Mouse (Mus musculus): ENCODE measurements around the gene Dnajb8.

The Dnajb8 gene

GRCm38 (mm10) chr6:88196054-88196732 is 25.9 kb upstream of the Dnajb8 start:
- no peak for TF ChIP-seq GATA4 (IDR thresholded peaks at IDR 0.05; ENCODE audit: insufficient replicate concordance, low read length)

- no peak for TF ChIP-seq GATA4 (IDR thresholded peaks at IDR 0.05; ENCODE audit: insufficient replicate concordance, low read length)
Measured at GRCm38 (mm10) chr6:88196733-88197312, 25.2 kb upstream of the Dnajb8 start.

GRCm38 (mm10) chr6:88197313-88198069 is 24.6 kb upstream of the Dnajb8 start:
- TF ChIP-seq GATA4 (IDR thresholded peaks at IDR 0.05; ENCODE audit: insufficient replicate concordance, low read length), result no peak

- TF ChIP-seq GATA4 (IDR thresholded peaks at IDR 0.05; ENCODE audit: insufficient replicate concordance, low read length), result no peak
Measured at GRCm38 (mm10) chr6:88198070-88198940, 23.8 kb upstream of the Dnajb8 start.

GRCm38 (mm10) chr6:88199001-88199717 is 22.9 kb upstream of the Dnajb8 start:
- no peak for TF ChIP-seq GATA4 (IDR thresholded peaks at IDR 0.05; ENCODE audit: insufficient replicate concordance, low read length)

- TF ChIP-seq GATA4 (IDR thresholded peaks at IDR 0.05; ENCODE audit: insufficient replicate concordance, low read length), result no peak
Measured at GRCm38 (mm10) chr6:88199718-88200692, 22.1 kb upstream of the Dnajb8 start.

DNA sequence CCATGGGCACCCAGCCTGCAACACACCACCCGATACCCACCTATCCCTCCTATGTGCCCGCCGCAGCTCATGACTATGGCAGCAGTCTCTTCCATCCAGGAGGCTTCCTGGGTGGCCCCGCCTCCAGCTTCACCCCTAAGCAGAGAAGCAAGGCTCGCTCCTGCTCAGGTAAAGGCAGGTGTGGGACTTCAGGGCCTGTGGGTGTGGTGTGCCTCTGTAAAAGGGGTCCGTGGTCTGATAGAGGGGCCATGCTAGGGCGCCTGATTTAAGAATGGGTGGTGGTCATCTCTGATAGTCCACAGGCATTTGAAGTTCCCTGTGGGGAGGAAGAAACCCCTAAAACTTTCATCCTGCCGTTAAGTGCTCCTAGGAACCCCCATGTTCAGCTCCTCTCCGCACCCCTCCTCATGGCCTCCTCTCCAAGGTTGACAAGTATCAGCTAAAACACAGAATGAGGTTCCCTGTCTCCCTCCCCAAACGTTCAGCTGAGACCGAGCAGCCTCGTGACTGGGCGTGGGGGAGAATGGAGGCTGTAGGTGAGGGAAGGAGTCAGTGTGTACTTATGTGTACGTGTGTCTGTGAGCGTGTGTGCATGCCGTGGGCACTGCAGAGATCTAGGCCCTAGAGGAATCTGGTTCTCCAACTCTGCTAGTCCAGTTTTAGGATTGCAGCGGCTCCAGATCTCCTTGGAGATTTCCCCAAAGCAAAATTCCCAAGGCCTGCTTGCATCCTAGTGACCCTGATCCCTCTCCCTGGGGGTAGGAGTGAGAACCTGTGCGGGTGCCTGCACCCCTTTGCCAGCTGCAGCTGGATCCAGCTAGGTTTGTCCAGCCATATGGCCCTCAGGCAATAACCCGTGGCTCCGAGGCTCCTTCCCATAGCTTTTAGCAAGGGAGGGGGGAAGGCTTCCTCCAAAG is 21.1 kb upstream of the Dnajb8 start:
- no peak for TF ChIP-seq GATA4 (IDR thresholded peaks at IDR 0.05; ENCODE audit: insufficient replicate concordance, low read length)

DNA sequence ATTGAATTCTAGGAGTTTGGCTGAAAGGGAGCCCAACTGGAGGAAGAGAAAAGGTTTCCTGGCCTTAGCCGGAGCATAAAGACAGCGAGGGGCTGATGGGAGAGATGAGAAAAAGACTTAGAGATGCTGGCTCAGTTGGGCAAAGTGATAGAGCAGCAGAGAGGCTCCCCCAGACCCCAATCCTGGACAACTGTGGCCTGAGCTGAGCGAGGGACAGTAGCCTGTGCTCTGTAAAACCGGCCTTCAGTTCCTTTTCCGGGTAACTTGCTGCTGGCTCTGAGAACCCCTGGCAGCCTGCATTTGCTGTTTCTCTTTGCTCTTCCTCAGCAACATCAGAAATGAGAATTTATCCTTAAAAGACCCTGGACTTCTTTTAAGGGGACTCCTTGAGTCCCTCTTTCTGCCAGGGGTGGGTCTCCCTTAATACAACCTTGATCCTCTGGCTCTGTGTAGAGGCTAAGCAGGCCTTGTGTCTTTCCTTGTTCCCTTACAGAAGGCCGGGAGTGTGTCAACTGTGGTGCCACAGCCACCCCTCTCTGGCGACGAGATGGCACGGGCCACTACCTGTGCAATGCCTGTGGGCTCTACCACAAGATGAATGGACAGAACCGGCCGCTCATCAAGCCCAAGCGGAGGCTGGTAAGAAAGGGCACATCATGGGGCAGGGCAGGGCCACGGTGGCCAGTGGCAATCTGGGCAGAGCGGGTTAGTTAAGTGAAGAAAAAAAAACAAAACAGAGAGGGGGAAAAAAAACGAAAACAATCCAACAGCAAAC is 20.0 kb upstream of the Dnajb8 start:
- TF ChIP-seq GATA4 (IDR thresholded peaks at IDR 0.05; ENCODE audit: insufficient replicate concordance, low read length), result no peak

DNA sequence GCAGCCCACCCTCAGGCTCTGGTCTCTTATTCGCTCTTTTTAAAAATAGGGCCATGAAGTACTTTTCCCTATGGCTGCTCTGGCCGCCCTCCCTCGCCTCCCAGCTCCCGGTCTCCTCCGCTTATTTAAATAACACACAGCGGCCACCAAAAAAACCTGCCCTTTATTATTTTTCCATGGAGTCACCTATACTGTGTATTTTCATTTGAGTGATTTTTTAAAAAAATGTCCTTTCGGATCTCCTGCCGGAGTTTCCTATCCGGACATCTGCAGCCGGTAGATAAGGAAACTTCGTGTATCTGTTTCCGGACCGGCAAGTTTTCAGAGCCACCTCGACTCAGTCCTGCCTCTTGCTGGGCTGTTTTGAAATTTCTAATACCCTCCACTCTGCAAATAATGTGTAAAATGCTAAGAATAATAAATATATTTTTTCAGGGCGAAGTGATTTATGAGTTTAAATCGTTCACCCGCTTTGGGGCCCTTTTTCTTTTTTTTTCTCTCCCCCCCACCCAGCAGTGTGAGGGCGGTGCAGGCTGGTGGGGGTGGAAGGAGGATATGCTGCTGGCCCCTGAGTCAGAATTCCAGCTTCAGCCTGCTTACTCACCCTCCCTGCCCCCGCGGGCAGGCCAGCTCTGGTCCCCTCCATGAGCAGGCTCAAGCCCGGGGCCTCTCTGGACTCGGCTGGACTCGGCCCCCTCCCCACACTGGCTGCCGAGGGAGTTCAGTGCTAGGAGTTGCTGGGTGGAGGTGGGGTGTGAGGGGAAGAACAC is 19.0 kb upstream of the Dnajb8 start:
- peak; percentile 84; the same call in 1 of the 2 replicates for TF ChIP-seq GATA4 (IDR thresholded peaks at IDR 0.05; ENCODE audit: insufficient replicate concordance, low read length)

- no peak for TF ChIP-seq GATA4 (IDR thresholded peaks at IDR 0.05; ENCODE audit: insufficient replicate concordance, low read length)
Measured at GRCm38 (mm10) chr6:88203791-88204405, 18.2 kb upstream of the Dnajb8 start.

Measured in liver, adult (tissue).